Mouse (Mus musculus): Measurements from ENCODE around the gene Pax6. TPM values are rescaled to one million over a fixed set of nuclear protein-coding genes. Genes with fewer than 3 reads are reported as not detected.

Pax6 gene
- total RNA-seq, 2 experiments from 2014 or later: 10.2 to 12.9 TPM

GRCm38 (mm10) chr2:105682634-105683351 is 14.1 kb downstream of the Pax6 start:
- DNase-seq (ENCODE audit: low spot score in 2 of 2): no peak

DNA sequence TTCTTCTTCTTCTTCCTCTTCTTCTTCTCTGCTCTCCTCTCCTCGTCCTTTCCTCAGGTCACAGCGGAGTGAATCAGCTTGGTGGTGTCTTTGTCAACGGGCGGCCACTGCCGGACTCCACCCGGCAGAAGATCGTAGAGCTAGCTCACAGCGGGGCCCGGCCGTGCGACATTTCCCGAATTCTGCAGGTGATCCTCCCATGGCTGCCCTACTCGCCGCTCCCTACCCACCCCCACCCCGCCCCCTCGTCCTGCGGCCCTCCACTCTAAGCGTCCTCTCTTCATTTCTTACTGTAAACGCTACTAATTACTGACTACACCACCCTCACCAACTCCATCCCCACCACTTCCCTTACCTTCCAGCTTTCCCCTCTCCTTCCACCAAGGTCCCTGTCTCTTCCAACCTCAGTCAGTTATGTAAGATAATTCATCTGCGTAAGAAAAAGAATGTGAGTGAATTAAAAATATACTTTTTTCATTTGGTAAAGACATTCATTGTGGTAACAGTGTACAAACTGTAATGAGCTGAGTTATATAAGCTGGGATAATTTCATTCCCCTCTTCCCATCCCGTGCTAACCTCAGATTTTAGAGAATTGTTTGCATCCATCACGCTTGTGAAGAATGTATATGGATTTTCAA is 15.2 kb downstream of the Pax6 start:
- no peak for DNase-seq (ENCODE audit: low spot score in 2 of 2)

DNA sequence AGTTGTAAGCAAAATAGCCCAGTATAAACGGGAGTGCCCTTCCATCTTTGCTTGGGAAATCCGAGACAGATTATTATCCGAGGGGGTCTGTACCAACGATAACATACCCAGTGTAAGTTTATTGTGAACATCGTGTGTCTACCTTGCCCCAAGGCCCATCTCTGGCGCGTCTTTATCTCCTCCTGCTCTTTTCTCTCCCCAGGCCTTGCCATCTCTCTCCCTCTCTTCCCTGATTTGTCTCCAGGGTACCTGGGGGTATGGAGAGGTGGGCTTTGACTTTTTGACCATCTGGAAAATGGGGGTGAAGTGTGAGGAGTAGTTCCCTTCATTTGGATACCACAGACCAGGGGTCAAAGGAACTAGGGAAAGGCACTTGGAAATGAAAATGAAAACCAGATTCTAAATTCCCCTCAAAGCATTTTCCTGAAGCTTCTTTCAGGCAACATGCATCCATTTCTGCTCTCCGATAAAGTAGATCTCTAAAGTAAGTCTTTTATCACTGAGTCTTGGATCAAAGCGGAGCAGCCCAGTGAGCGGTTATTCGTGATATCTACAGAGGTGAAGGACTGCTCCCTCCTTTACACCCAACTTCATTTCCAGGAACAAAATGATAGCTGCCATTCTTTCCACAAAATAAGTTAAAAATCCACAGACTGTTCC is 16.4 kb downstream of the Pax6 start:
- no peak for DNase-seq (ENCODE audit: low spot score in 2 of 2)

DNA sequence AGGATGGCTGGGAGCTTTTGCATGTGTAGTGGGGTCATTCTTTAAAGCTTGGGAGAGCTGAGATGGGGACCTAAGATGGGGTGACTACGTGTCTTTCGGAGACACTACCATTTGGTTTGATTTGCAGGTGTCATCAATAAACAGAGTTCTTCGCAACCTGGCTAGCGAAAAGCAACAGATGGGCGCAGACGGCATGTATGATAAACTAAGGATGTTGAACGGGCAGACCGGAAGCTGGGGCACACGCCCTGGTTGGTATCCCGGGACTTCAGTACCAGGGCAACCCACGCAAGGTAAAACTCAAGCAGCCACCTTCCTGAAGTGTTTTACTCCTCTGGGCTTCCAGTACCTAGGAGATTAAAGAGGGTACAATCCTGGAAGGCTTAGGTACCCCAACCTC is 17.0 kb downstream of the Pax6 start:
- DNase-seq (ENCODE audit: low spot score in 2 of 2): no peak

DNA sequence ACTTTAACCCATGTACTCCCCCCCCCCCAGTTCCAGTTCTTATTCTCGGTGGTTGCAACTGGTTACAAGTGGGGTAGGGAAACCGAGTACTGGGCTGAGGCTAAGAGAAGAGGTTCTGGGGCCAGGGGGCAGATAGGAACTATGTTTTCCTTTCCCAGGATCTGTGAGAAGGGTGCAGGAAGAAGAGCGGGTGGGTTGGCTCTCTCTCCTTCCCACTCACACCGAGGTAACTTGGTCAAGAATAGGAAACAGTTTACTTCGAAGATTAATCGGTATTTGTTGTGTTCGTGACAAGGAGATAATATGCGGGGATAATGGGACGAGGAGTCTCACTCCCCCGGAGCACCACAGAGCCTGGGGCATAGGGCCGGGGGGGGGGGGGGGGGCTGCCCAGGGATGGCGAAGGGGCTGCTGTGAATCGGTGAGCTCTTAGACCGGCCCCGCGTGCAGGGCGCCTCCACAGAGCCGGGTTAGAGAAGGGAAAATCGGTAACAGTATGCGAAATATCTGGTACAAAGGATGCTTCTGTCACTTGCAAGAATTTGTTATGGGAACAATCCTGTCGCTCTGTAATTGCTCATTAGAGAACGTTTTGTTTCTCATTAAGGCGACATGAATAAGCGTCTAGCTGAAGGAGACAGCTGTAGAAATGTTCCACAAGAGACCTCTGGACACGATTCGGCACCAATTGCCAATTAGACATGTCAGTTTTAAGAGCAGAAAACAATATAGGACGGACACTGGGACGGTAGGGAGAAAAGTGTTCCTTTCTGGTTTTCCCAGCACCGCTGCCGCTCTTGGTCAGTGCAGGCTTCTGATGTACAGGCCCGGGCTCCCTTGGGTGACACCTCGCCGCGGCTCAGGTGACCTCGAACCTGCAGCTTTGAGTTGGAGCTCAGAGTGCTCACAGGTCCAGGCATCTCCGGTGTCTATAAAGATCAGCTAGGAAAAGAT is 17.9 kb downstream of the Pax6 start:
- DNase-seq (ENCODE audit: low spot score in 2 of 2): no peak

GRCm38 (mm10) chr2:105687317-105687991 is 18.8 kb downstream of the Pax6 start:
- DNase-seq (ENCODE audit: low spot score in 2 of 2): no peak

DNA sequence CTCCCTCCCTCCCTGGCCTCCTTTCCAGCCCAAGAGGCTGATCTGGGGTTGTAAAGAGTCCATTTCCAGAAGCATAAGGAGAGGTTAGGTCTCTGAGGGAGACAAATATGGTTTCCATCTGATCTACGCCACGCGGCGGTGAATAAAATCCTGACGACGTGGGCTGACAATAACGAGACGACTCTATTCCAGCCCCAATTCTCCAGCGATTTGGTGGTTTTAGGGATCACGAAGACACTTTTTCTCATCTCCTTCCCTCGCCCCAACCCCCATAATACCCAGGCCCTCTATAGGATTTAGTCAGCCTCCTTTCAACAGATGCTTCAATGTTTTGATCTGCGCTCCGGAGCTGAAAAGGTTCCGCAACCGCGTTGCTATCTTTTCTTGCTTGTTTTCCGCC is 19.3 kb downstream of the Pax6 start:
- no peak for DNase-seq (ENCODE audit: low spot score in 2 of 2)

- no peak for DNase-seq (ENCODE audit: low spot score in 2 of 2)
Observed at GRCm38 (mm10) chr2:105688436-105689303, 20.0 kb downstream of the Pax6 start.

GRCm38 (mm10) chr2:105689304-105689770 is 20.6 kb downstream of the Pax6 start:
- no peak for DNase-seq (ENCODE audit: low spot score in 2 of 2)

GRCm38 (mm10) chr2:105689771-105690639 is 21.3 kb downstream of the Pax6 start:
- DNase-seq (ENCODE audit: low spot score in 2 of 2): no peak

GRCm38 (mm10) chr2:105691296-105691695 is 22.6 kb downstream of the Pax6 start:
- DNase-seq (ENCODE audit: low spot score in 2 of 2): no peak

GRCm38 (mm10) chr2:105697741-105698140 is 29.0 kb downstream of the Pax6 start:
- DNase-seq (ENCODE audit: low spot score in 2 of 2): no peak

- no peak for DNase-seq (ENCODE audit: low spot score in 2 of 2)
Observed at GRCm38 (mm10) chr2:105698631-105699030, 29.9 kb downstream of the Pax6 start.

- DNase-seq (ENCODE audit: low spot score in 2 of 2): no peak
Observed at GRCm38 (mm10) chr2:105701781-105702180, 33.1 kb downstream of the Pax6 start.

GRCm38 (mm10) chr2:105702586-105702985 is 33.9 kb downstream of the Pax6 start:
- DNase-seq (ENCODE audit: low spot score in 2 of 2): no peak

- no peak for DNase-seq (ENCODE audit: low spot score in 2 of 2)
Observed at GRCm38 (mm10) chr2:105705320-105705719, 36.6 kb downstream of the Pax6 start.

DNA sequence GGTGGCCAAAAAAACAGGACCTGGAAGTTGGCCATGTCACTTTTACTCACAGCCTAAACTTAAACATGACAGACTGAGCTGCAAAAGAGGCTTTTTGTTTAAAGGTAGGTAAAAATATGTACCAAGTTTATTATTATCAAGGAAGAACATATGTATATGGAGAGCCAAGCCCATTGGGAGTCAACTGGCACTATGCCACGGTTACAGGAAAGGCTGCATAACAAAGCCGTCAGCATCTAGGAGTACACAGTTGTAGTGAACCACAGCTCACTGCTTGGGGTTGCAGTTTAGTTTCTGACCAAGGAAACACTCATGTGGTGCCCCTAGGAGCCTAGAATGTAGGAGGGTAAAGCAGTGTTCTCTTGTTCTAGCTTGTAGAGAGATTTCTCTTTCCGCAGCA is 40.4 kb downstream of the Pax6 start:
- no peak for DNase-seq (ENCODE audit: low spot score in 2 of 2)

DNA sequence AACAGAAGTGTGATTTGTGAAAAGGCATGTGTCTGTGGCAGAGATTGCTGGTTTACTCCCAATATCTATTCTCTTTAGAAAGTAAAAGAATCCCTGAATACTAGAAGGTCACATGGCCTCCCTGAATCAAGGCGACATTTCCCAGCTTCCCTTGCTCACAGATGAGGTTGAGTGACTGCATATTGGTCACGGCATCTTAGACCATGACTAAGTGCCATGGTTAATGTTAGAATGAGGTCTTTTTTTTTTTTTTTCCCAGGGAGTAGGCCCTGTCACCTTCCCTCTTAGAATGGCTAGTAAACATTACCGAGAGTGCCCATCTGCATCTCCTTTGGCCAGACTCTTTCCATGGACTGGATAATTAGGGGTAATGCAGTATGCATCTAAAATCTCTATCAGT is 41.8 kb downstream of the Pax6 start:
- no peak for DNase-seq (ENCODE audit: low spot score in 2 of 2)

Measured in layer of hippocampus, adult 18-20 months (tissue).